Mouse (Mus musculus): Measurements from ENCODE around the gene Ncf1. TPM values are rescaled to one million over a fixed set of nuclear protein-coding genes. Genes with fewer than 3 reads are reported as not detected.

The Ncf1 gene
- polyA plus RNA-seq, 1 experiment from 2014 or later = 12.3 TPM

DNA sequence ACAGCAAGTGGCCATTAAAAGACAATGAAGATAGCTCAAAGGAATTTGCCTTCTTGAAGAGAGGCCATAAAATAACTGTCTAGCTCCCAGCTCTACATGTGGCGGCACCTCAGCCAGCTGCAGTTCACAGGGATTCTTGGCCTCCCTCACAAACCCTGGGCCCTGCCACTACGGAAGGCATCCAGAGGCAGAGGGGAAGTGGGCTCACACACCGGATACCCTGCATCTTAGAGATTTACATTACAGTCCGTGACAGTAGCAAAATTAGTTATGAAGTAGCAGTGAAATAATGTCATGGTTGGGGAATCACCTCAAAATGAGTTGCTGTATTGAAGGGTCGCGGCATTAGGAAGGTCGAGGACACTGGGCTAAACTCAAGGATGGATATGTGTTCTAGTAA, 40.9 kb downstream of the Ncf1 start:
- Histone ChIP-seq H3K4me3 (no peak overlapping the region), H3K4me2 (no peak overlapping the region), H3K36me3 (0 out of 2 replicates have a peak, but pooled peaks cover 15% of the 10 kb centered on the region), H3K27me3 (no peaks in the 10 kb centered on the region), H3K27ac (no peak overlapping the region), H3K4me1 (peaks cover 1% of the 10 kb centered on the region), H3K9me3 (no peaks in the 10 kb centered on the region), H3K9ac (no peak overlapping the region)
- ATAC-seq (ENCODE audit: insufficient number of reproducible peaks, low FRiP score, low TSS enrichment, low read depth) = no peak
- WGBS = 67% methylated on average over 7 of the region's 7 CpGs

DNA sequence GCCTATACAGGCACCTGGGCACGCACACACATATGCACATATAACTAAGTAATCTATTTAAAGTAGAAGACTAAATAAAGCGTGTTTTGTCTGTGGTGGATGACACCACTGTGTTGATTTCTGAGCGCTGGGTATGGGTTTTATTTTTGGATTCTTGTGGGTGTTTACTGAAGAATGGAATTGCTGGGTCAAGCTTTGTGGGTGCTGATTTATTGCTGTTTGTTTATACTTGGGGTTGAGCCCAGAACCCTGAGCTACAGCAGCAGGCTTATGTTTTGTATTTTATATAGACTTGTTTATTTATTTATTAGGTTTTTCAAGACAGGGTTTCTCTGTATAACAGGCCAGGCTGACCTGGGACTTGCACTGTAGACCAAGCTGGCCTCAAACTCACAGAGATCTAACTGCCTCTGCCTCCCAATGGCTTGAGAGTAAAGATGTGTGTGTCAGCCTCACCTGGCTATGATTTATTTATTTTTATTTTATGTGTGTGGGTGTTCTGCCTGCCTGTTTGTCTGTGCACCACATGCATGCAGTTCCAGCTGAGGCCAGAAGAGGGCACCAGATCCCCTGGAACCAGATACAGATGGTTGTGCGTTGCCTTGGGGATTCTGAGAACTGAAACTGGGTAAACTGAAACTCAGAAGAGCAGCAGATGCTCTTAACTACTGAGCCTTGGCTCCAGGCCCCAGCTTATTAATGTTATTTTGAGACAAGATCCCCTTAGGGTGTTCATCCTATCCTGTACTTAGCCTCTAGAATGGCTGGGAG, 42.3 kb downstream of the Ncf1 start:
- H3K27me3 ChIP-seq = no peaks in the 10 kb centered on the region
- no peak overlapping the region for H3K4me3 ChIP-seq
- H3K27ac ChIP-seq = no peak overlapping the region
- peaks cover 14% of the 10 kb centered on the region for H3K4me1 ChIP-seq
- ATAC-seq (ENCODE audit: insufficient number of reproducible peaks, low FRiP score, low TSS enrichment, low read depth) = no peak
- 74% methylated on average over 4 of the region's 4 CpGs for WGBS
- H3K4me2 ChIP-seq = no peak overlapping the region
- H3K36me3 ChIP-seq = 0 out of 2 replicates have a peak, but pooled peaks cover 3% of the 10 kb centered on the region
- H3K9me3 ChIP-seq = no peaks in the 10 kb centered on the region
- no peak overlapping the region for H3K9ac ChIP-seq

DNA sequence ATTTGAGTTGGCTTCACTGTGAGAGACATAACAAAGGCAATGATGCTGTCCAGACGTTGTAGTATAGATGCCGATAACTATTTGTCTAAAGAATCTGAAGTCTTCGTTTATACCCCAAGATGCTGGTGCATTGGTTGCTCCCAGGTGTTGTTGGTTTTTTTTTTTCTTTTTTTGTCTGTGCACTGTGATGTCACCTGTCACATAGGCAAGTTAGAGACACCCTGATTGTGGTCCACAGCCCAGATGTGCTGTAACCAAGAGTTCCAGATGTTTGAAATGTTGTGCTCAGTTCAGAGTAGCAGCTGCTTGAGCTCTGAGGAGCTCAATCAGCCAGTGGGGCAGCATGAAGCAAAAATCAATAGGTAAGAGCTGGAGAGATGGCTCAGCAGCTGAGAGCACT, 43.4 kb downstream of the Ncf1 start:
- H3K27ac ChIP-seq = no peak overlapping the region
- no peak overlapping the region for H3K4me2 ChIP-seq
- no peaks in the 10 kb centered on the region for H3K9me3 ChIP-seq
- peaks cover 19% of the 10 kb centered on the region for H3K4me1 ChIP-seq
- H3K27me3 ChIP-seq = no peaks in the 10 kb centered on the region
- no peak for ATAC-seq (ENCODE audit: insufficient number of reproducible peaks, low FRiP score, low TSS enrichment, low read depth)
- WGBS = 87% methylated on average over 3 of the region's 3 CpGs
- 0 out of 2 replicates have a peak, but pooled peaks cover under 1% of the 10 kb centered on the region for H3K36me3 ChIP-seq
- no peak overlapping the region for H3K9ac ChIP-seq
- no peak overlapping the region for H3K4me3 ChIP-seq

DNA sequence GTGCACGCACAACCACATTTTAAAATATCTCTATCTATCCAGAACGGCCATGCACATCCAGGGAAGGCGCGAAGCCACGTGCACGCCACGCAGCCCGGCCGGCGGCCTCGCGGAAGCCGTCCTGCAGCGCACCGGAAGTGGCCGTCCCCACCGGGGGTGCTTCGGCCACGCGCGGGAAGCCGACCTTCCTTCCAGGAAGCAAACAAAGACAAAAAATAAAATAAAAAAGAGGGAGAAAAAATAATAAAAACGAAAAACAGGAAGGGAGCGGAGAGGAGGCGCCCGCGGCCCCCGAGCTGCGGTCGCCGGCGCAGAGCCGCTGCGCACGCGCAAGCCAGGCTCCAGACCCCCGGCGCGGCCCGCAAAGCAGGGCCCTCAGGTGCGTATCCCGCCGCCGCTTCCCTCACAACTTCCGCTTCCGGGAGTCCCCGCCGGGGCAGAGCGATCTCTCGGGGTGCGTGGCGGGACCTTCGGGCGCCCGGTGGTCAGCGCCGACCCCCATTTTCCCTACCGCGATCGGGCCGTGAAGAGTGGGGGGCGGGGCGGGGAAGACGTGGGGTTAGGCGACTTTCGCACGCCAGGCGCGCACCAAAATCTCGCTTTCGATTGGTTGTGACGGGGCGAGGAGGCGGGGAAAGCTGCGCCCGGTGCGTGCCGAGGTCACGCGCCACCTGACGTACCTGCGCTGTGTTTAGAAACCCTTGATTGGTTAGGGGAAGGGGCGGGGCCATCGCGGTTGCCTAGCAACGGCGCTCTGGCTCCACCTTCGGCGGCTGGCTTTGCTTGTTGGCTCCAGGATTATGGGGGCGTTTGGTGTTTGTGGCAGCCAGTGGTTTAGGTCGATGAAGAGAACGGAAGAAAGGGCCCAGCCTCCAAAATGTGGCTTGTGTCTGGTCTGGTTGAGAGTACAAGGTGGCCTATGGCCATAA, 45.3 kb downstream of the Ncf1 start, which contains the start of gene Gtf2ird2:
Gtf2ird2 (plus strand) TSS at position 140 of the 929 bp plus-strand sequence.
- Histone ChIP-seq H3K27ac (peak within 1 kb of the TSS; percentile 93), H3K9ac (peak within 1 kb of the TSS; percentile 76), H3K36me3 (no peaks in the 10 kb centered on the region), H3K9me3 (no peaks in the 10 kb centered on the region), H3K4me3 (peak within 1 kb of the TSS; percentile 74), H3K4me2 (peak within 1 kb of the TSS; percentile 67), H3K27me3 (no peaks in the 10 kb centered on the region), H3K4me1 (peaks cover 21% of the 10 kb centered on the region)
- peak; percentile 95 for ATAC-seq (ENCODE audit: insufficient number of reproducible peaks, low FRiP score, low TSS enrichment, low read depth)
- whole genome bisulfite sequencing = under 1% methylated on average over 91 of the region's 92 CpGs

DNA sequence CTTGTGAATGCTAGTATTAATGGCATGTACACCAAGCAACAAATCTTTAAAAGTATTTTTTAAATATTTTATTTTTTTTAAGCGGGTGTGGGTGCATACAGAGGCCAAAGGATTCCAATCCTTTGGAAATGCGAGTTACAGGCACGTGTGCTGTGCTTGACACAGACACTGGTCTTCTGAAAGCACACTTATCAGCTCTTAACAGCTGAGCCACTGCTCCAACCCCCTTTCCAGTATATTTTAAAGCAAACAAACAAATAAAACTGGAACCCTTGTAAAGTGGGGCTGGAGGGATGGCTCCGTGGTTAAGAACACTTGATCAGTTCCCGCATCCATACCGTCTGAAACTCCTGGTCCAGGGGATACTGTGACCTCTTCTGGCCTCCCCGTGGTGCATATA, 46.3 kb downstream of the Ncf1 start:
- Histone ChIP-seq H3K9me3 (no peaks in the 10 kb centered on the region), H3K27me3 (no peaks in the 10 kb centered on the region), H3K27ac (peak overlapping the region; percentile 93), H3K4me3 (peak overlapping the region; percentile 74), H3K4me1 (peaks cover 21% of the 10 kb centered on the region), H3K36me3 (no peaks in the 10 kb centered on the region), H3K9ac (peak overlapping the region; percentile 76), H3K4me2 (peak overlapping the region; percentile 67)
- no peak for ATAC-seq (ENCODE audit: insufficient number of reproducible peaks, low FRiP score, low TSS enrichment, low read depth)
- 45% methylated on average over 7 of the region's 7 CpGs for WGBS

- 62% methylated on average over 4 of the region's 4 CpGs for WGBS
- H3K9ac ChIP-seq = no peak overlapping the region
- peak overlapping the region; percentile 67 for H3K4me2 ChIP-seq
- no peaks in the 10 kb centered on the region for H3K36me3 ChIP-seq
- H3K4me3 ChIP-seq = peak overlapping the region; percentile 74
- ATAC-seq (ENCODE audit: insufficient number of reproducible peaks, low FRiP score, low TSS enrichment, low read depth) = no peak
- peaks cover 21% of the 10 kb centered on the region for H3K4me1 ChIP-seq
- no peaks in the 10 kb centered on the region for H3K27me3 ChIP-seq
- peak overlapping the region; percentile 3; the same call in 1 of the 2 replicates for H3K27ac ChIP-seq
- no peaks in the 10 kb centered on the region for H3K9me3 ChIP-seq
Observed at GRCm38 (mm10) chr5:134182735-134183134, 46.7 kb downstream of the Ncf1 start.

- Histone ChIP-seq H3K36me3 (no peaks in the 10 kb centered on the region), H3K27ac (no peak overlapping the region), H3K27me3 (no peaks in the 10 kb centered on the region), H3K4me3 (no peak overlapping the region), H3K4me2 (no peak overlapping the region), H3K9ac (no peak overlapping the region), H3K4me1 (peaks cover 21% of the 10 kb centered on the region), H3K9me3 (no peaks in the 10 kb centered on the region)
- no peak for ATAC-seq (ENCODE audit: insufficient number of reproducible peaks, low FRiP score, low TSS enrichment, low read depth)
- WGBS = 59% methylated on average over 3 of the region's 3 CpGs
Observed at GRCm38 (mm10) chr5:134182172-134182571, 47.3 kb downstream of the Ncf1 start.

DNA sequence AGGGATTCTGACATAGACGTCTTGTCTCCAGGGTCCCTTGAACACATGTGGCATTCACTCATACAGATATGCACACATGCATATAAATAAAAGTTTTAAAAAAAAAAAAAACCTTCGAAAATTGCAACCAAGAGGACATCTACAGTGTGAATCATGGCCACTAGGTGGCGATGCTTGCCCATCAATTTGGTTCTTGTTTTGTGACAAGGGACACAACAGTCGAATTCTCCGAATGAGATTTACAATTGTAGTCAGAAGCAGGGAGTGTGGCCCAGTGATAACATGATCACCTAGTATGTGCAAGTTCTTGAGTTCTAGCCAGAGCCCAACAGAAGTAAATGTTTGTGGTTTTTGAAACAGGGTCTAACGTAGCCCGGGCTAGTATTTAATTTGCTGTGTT, 49.6 kb downstream of the Ncf1 start:
- H3K4me3 ChIP-seq = no peak overlapping the region
- H3K4me2 ChIP-seq = no peak overlapping the region
- no peaks in the 10 kb centered on the region for H3K27me3 ChIP-seq
- H3K9ac ChIP-seq = no peak overlapping the region
- H3K27ac ChIP-seq = no peak overlapping the region
- H3K36me3 ChIP-seq = no peaks in the 10 kb centered on the region
- no peaks in the 10 kb centered on the region for H3K9me3 ChIP-seq
- WGBS = 21% methylated on average over 7 of the region's 7 CpGs
- ATAC-seq (ENCODE audit: insufficient number of reproducible peaks, low FRiP score, low TSS enrichment, low read depth) = no peak
- H3K4me1 ChIP-seq = peaks cover 31% of the 10 kb centered on the region

- ATAC-seq (ENCODE audit: insufficient number of reproducible peaks, low FRiP score, low TSS enrichment, low read depth) = no peak
- H3K9ac ChIP-seq = no peak overlapping the region
- H3K4me2 ChIP-seq = no peak overlapping the region
- WGBS = 71% methylated on average over 7 of the region's 7 CpGs
- no peaks in the 10 kb centered on the region for H3K9me3 ChIP-seq
- peaks cover 33% of the 10 kb centered on the region for H3K4me1 ChIP-seq
- H3K4me3 ChIP-seq = no peak overlapping the region
- H3K27ac ChIP-seq = no peak overlapping the region
- no peaks in the 10 kb centered on the region for H3K36me3 ChIP-seq
- H3K27me3 ChIP-seq = no peaks in the 10 kb centered on the region
Observed at GRCm38 (mm10) chr5:134178536-134178935, 50.9 kb downstream of the Ncf1 start.

GRCm38 (mm10) chr5:134176169-134176881, 53.1 kb downstream of the Ncf1 start, which contains the start of gene Rcc1l:
Gene Rcc1l (minus strand): TSS chr5:134176774.
- H3K27me3 ChIP-seq = no peaks in the 10 kb centered on the region
- H3K9me3 ChIP-seq = no peaks in the 10 kb centered on the region
- peaks cover 18% of the 10 kb centered on the region for H3K4me1 ChIP-seq
- WGBS = under 1% methylated on average over 57 of the region's 72 CpGs
- peak; percentile 81 for ATAC-seq (ENCODE audit: insufficient number of reproducible peaks, low FRiP score, low TSS enrichment, low read depth)
- H3K9ac ChIP-seq = peak within 1 kb of the TSS; percentile 68
- H3K36me3 ChIP-seq = peaks cover 14% of the 10 kb centered on the region; the same call in 1 of the 2 replicates
- H3K4me2 ChIP-seq = peak within 1 kb of the TSS; percentile 82
- H3K4me3 ChIP-seq = peak within 1 kb of the TSS; percentile 86
- H3K27ac ChIP-seq = peak within 1 kb of the TSS; percentile 81

DNA sequence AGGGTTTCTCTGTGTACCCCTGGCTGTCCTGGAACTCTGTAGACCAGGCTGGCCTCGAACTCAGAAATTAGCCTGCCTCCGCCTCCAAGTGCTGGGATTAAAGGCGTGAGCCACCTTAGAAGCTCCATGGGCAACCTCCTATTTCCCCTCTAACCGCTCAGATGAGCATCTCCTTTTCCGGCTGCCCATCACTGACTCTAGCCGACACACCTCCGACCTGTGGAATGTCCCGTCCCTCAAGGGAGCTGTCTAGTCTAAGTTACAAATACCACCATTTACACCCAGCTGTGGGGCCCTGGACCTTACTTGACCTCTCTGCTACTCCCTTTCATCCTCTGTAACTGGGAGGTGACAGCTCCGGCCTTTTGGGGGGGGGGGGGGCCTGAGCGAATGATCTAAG, 53.7 kb downstream of the Ncf1 start:
- 6% methylated on average over 10 of the region's 10 CpGs for WGBS
- ATAC-seq (ENCODE audit: insufficient number of reproducible peaks, low FRiP score, low TSS enrichment, low read depth) = no peak
- peak overlapping the region; percentile 82 for H3K4me2 ChIP-seq
- H3K9me3 ChIP-seq = no peaks in the 10 kb centered on the region
- peaks cover 19% of the 10 kb centered on the region; the same call in 1 of the 2 replicates for H3K36me3 ChIP-seq
- H3K27me3 ChIP-seq = no peaks in the 10 kb centered on the region
- H3K27ac ChIP-seq = peak overlapping the region; percentile 81
- peak overlapping the region; percentile 68 for H3K9ac ChIP-seq
- peak overlapping the region; percentile 86 for H3K4me3 ChIP-seq
- H3K4me1 ChIP-seq = peaks cover 16% of the 10 kb centered on the region

All from limb, embryonic 15.5 days (tissue).